Mouse (Mus musculus): ENCODE results near the gene Ntm.
A peak's percentile ranks its signal among the peaks of the same experiment; 100 is the strongest.

Ntm gene

DNA sequence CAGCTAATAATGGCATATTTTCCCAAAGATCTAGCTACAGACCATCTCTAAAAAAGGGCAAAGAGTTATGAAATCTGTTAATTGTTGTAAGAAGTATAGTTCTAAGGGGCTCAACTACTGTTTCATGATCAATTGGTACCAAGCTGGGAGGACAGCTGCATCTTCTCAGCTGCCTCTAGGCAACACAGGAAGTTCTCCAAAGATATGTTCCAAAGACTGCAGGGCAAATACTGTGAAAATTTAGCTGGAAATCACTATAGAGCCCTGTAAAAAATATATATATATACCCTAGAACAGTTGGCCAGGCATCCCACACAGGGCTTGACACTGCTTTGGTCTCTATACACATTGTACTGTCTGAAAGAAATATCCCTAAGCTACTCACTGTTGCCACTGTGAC is 489.5 kb downstream of the Ntm start:
- no peak for DNase-seq (ENCODE audit: low spot score)

DNA sequence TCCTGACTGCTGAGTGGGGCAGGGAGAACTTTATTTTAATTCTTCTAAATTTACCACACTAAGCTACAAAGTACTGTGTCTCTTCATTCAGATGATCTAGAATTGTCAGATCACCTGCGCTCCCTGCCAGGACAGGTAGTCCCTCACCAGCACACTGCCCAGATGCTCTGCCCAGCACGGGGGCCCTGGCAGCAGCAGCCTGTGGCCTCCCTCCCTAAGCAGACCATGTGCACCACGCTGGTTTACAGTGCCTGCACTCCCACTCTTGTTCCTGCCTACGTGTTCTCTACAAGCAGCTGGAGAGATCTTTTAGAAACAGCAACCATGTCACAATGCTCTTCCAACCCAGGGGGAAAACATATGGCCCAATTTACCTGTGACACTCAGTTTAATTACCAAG is 490.7 kb downstream of the Ntm start:
- DNase-seq (ENCODE audit: low spot score): no peak

DNA sequence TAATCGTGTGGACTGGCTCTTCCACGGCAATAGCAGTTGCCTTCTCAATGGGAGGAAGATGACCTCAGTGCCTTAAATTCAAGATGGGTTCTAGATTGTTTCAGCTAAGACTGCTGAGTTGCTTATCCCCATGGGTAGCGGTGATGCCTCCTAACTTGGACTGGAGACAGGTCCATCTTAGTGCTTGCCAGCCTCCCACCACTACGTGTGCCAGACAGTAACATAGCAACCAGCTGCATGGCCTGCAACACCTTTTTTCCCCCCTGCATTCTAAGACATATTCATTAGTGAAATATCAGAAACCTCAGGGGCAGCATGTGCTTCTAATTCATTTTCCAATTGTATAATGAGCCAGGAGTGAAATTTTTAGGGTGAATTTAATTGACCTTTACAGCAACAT is 498.2 kb downstream of the Ntm start:
- DNase-seq (ENCODE audit: low spot score): no peak

DNA sequence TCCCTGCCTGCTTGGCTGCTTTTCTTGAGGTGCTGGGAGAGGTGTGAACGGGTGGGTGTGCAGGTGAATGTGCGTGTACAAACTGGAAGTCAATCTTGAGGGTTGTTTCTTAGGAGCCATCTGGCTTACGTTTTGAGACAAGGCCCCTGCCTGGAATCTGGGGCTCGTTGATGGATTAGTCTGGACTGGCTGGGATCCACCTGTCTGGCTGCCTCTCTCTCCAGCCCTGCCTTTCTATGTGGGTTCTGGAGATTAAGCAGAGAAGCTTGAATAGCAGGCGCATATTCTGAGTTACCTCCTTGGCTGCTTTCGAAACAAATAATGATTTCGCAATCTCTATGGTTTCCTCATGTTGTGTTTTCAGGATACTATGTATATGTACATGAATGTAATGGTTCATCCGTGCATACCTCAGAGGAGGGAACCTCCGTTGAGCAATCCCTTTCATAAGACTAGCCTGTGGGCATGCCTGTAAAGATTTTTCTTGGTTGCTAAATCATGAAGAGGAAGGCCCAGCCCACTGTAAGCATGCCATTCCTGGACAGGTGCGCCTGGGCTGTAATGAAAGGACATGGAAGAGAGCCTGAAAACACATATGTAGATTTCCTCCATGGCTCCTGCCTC is 499.9 kb downstream of the Ntm start:
- DNase-seq (ENCODE audit: low spot score): peak; percentile 5

DNA sequence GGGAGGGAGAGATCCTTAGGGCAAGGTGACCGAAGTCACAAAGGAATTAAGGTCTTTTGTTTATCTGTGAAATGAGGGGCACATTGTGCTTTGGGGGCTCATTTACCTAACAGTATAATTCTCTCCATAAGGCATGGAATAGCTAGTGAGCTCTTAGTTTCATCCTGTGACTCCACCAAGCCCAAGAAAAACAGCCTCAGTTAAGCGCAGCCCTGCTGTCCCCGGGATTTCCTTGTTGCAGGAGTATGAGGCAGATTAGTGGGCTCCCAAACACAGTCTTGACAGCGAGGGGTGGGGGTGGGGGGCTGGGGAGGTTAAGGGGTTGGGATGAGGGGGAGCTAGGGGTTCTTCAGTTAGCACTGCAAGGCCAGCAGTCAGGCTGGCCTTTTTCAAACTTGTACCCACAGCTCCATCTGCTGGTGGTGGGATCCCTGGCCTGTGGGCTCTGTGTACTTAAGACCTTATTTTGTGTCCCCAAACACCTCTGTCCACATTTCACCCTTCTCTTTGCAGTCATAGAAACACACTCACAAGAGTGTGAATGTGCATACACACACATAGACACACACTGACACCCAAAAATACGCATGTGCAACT is 504.9 kb downstream of the Ntm start:
- DNase-seq (ENCODE audit: low spot score): peak; percentile 7

DNA sequence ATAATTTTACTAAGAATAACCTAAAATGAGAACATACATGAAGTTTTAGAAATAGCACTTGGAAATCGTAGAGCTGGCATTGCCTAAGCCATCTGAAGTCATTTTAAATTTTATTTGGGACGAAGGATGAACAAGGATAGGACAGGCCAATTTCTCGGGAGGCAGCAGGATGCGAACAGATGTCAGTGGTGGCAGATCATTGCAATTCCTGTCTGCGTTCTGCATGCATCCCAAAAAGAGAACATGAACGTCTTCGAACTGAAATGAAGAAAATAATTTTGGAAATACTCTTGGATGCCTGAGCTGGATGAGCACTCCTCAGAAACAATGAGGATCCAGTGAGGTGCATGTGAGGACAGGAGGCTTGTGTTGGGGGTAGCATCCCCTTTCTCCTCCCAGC is 506.9 kb downstream of the Ntm start:
- no peak for DNase-seq (ENCODE audit: low spot score)

DNA sequence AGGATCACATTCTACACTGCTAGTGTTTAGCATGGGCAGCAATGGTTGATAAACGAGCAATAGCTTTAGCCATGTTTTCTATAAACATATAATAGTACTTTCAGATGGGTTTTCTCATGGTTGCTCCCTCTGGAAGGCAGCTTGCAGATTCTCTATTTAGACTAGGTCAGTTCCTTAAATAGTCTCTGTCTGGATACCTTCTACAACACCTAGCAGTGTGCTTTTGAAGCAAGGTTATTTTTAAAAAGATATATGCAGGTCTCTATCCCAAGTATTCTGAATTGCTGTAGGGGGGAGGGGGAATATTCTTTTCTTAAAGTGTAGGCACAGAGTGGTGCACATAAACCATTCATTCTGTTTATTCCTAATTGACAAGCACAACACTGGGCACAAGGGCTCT is 511.7 kb downstream of the Ntm start:
- no peak for DNase-seq (ENCODE audit: low spot score)

DNA sequence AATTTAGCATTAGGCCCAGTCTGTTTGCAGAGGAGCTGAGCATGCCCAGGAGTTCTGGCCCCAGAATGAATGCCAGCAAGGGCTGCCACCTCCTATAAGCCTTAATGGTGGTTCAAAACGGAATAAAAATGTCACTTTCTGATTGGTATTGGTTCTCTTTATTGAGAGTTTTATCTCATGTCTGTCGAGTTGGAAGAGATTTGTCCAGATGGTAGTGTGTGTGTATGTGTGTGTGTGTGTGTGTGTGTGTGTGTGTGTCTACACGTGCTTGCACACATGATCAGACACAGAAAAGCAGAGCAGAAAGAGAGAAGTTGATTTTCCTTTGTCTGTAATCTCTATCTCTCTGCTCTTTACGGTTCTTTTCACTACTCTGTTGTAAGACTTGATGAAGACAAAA is 518.9 kb downstream of the Ntm start:
- no peak for DNase-seq (ENCODE audit: low spot score)

DNA sequence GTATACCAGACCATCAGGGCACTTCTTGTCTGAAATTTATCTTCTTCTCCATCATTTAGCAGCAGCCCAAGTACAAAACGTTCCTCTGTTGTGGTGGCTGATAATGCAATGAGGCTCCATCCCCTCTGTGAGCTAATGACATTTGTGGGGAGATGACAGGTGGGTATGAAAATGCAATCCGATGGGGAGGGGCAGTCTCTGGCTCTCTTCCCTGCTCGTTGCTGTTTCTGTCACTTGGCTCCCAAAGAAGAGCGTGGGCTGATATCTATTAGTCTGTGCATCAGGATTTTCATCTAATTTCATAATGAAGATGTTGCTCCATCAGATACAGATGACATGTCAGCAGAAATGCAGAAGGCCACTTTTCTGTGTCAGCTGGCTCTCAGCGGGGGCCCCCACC is 523.5 kb downstream of the Ntm start:
- no peak for DNase-seq (ENCODE audit: low spot score)

DNA sequence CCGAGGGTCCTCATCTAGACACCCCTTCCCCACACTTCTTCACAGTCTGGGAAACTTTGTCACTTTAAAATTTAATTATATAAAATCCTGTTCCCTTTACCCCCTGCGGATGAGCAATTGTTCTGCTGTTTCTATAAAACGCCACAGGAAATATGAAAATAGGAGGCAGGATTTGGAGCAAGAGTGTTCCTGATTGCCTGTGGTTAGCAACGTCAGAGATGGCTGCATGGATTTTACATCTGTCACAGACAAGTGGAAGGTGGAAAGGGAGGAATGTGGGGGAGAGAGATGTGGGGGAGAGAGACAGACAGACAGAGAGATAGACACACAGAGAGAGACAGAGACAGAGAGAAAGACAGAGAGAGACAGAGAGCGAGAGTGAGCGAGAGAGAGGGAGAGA is 528.3 kb downstream of the Ntm start:
- no peak for DNase-seq (ENCODE audit: low spot score)

DNA sequence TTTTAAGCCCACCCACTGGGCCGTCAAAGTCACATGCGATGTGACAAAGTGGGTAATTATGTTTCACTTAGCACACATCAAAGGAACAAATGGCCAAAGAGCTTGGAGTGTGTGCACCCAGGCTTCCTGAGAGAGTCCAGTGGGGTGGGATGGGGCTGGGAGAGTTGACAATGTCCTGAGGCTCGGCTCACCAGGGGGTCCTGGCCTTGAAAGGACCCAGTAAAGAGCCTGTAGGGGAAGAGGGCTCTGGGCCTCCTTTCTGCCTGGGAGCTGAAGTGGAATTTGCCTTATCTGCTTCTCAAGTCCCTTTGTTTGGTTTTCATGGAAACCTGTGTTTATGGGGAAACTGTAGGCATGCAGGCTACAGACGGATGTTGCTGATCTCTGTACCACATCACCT is 529.0 kb downstream of the Ntm start:
- DNase-seq (ENCODE audit: low spot score): no peak

DNA sequence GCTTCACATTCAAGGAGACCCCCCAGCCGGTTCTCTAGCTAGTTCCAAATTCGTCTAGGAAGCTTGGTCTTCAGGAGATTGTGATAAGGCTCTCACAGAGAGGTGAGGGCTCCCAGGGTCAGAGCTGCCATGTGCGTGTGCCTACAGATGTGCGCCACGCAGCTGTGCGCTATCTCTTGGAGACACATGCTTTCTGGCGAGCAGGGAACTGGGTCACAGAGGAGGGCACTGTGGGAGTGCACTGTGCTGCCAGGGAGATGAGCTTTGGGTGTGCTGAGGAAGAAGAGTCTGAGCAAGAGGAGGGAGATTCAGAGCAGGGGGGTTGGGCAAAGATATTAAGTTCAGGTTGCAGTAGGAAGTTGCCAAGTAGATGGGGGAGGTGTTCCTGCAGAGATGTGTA is 529.8 kb downstream of the Ntm start:
- no peak for DNase-seq (ENCODE audit: low spot score)

DNA sequence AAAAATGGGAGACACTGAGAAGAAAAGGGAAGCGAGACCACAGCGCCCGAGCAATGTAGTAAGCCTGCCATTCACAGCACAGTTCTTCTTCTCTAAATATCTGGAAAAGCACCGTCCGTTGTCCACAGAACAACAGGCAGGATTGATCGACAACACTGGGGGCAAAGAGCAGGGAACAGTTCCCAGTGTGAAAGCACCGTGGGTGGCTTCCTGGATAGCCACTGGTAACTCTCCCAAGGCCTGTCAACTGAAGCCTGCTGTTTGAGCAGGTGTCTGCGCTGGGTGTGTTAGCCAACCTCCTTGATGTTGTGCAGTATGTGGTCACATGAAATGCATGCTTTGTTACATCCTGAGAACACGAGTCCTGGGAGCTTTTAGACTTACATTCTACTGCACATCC is 531.4 kb downstream of the Ntm start:
- DNase-seq (ENCODE audit: low spot score): no peak

DNA sequence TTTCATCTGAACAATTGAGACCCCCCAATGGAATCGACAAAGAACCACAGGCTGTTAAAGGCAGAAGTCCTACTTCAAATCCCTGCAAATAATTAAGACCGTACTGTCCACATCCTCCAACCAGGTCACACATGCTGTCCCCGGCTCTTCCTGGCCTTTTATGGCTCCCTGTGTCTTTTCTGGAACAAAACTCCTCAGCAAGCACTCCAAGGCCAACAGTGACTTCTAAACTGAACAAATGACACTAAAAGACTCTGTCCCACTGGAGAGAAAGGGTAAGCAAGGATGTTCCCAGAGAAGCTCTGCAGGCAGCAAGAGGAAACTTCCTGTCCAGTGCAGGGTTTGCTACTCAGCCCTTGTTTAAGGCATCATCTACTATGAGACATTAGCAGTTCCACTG is 532.8 kb downstream of the Ntm start:
- DNase-seq (ENCODE audit: low spot score): no peak

DNA sequence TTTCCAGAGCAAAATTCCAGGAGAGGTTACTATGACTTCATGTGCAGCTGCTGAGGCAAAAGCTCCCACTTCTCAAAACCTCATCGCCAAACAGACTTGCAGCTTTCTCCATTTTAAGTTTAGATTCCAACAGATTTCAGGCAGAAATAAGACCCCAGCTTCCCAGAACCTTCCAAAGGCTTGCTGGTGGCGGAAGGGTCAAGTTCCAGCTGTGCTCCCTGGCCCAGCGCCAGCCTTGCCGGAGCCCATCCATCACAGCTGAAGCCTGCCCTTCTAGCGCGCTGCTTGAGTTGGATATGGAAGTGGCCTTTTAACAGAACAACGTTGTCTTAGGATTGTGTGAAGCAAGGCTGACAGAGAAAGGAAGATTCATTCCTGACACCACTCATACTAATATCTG is 534.6 kb downstream of the Ntm start:
- DNase-seq (ENCODE audit: low spot score): no peak

DNA sequence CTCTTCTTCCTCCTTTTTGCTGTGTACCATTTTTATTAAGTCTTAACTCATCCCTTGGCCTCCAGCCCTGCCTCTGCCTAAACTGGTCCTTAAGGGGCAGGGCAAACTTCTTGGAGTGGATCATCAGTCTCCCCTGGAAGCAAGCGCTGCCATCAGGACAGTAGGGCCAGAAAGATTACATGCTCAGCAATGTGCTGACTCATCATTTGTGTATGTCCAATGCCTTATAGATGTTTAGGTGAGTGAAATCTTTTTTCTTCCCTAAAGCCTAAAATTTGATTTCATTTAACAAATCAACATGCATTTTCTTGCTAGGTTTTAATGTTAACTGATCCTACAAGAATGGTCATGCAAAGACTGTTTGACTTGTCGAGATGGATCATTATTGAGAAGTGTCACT is 536.7 kb downstream of the Ntm start:
- DNase-seq (ENCODE audit: low spot score): no peak

DNA sequence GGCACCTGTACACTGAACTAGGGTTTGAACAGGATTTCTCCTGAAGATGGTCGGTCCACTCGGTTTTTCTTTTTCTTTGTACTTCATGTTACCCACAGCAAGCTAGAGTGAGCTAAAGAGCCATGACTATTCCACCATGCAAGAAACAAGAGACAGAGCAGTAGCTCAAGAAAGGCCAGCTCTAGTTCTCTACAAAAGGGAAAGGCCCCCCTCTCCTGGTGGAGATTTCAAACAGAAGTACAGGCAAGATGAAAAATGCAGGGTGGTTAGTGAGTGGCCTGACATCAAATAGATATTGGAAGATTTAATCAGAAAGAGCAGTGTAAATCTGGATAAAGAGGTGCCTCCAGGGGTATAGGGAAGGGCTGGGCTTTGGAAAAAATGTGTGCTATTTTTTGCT is 547.4 kb downstream of the Ntm start:
- DNase-seq (ENCODE audit: low spot score): no peak

DNA sequence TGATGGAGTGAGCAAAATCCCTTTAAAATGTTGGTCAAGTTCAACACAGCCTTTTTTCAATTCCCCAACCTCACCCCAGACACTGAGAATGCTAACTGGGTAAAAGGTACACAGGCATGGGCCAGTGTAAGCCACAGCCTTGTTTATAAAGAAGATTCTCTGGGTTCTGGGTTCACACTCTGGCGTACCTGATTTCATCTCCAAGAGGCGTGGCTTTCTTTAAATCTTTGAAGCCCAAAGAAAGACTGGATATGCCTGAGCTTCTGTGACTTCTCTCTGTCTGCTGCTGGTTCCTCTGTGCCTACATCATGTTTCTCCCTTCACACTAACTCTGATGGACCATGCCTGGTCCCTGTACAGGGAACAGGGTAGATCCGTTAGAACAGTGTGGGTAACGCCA is 549.8 kb downstream of the Ntm start:
- no peak for DNase-seq (ENCODE audit: low spot score)

DNA sequence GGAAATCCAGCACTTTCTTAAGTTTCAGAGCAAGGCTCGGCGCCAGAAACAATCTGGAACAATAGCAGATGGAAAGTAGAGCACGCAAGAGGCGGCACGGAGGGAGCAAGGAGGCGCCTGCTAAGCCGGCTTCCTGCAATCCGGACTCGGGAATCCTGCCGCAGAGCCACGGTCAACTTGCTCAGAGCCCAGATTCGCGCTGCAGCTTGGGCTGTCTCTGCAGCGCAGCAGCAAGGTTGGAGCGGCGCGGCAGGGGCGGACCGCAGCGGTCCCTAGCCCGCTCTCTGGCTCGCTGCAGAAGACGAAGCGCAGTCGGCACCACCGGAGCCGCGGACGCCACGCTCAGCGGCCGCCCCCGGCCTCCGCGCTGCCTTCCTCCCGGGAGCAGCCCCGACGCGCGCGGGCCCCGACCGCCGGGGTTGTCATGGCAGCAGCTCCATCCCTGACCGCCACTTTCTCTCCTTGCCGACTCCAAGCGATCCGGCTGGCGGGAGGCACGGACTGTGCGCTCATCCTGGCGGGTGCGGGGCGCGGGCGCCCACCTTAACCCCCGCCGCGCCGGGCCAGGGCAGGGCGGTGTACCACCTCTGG is 550.7 kb downstream of the Ntm start:
- DNase-seq (ENCODE audit: low spot score): no peak

DNA sequence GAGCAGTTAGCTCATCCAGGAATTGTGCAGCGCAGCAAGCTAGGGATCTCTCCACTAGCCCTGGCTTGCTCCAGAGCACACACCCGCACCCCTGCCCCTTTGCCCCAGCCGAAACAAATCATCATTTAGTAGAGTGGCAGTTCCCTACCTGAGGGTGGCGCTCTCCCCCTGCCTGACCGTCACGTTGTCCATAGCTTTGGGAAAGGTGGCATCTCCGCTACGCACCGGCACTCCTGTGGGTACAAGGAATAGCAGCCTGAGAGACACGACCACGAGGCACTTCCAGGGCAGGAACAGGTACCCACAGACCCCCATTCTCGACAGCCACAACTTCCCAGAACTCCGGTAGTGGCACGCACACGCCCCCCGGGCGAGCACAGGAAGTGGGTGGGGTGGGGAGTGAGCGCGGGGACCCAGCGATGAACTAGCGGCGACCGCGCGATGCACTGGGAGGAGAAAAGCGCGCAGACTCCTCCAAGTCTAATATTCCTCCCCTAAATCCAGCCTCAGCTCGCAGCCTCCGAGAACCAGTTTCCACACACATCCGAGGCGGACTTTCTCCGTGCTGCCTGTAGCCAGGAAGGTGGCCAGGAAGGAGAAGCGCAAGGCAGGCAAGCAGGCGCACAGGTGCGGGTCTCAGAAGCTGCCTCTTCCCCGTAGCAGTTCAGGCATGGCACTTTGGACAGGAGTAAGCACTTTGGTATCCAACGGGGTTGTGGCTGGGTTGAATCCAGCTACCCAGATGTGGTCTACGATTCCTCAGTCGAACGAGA is 551.3 kb downstream of the Ntm start:
- no peak for DNase-seq (ENCODE audit: low spot score)

DNA sequence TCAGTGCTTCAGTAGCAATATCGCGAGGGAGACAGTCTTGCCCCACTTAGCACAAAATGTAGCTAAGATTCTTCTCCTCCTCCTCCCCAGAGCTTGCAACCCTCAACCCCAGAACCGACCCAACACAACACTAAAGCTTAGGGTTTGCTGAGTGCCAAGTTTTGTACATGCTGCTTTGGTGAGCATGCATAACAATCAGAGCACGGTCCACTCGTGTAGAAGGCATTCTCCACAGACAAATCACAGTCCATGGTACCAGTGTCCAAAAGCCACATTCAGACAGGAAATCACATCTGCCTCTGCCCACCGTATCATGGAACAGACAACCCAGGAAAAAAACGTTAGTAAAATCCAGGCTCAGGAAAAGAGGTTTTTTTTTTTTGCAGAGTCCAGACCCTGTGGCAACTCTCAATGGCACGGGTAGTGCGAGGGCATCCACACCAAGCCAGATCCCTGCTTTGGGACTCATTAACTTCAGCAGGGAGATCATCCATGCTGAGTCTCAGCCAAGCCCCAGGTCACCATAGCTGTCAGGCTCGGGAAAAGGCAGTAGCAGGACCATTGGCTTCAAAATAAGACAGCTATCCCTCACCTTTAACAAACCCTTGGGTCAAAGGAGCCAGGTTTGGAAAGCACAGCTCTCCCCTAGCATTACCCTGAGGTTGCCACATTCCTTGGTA is 552.1 kb downstream of the Ntm start:
- DNase-seq (ENCODE audit: low spot score): no peak

DNA sequence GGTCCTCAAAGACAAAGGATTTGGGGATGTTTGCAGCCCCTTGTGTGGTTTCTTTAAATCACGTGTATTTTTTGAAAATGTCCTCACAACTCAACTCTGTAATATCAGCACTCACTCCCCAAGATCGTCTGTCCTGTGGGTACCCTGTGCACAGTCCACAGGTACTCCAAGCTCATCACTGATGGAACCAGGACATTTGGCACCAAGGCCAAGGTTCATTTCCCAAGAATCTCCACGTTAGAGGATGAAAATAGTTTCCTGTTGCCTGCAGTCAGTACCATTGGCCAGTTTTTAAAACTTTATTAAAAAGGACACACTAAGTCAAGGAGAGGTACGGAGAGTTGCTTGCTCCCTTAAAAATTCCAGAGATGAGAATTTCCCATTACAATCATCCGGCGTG is 552.7 kb downstream of the Ntm start:
- DNase-seq (ENCODE audit: low spot score): no peak

Measured in lung, postnatal 25 days (tissue).